Mouse (Mus musculus) forebrain, embryonic 11.5 days (tissue): ENCODE data around the gene Cxxc4. TPM values are rescaled to one million over a fixed set of nuclear protein-coding genes. Genes with fewer than 3 reads are reported as not detected.

Source experiments
- ATAC-seq: fragments of 200-750 bp; cut with Nextera tagmentation; replicated peaks from 2 replicates; pipeline ENCODE4 v1.8.0; 2017; ENCODE audit warnings: moderate TSS enrichment; ENCODE audit not compliant: low FRiP score
- DNase-seq: peaks from one replicate; pipeline ENCODE4 v3.0.0-alpha.2; 2017; ENCODE audit warnings: low spot score
- H3K27ac ChIP-seq: fragments of 300-500 bp; sonication (generic); 2 replicates; pipeline ENCODE4 v1.5.1; 2014; ENCODE audit warnings: low read depth, low read length
- H3K27me3 ChIP-seq: fragments of 300-500 bp; sonication (generic); 2 replicates; pipeline ENCODE4 v1.6.1; 2014; ENCODE audit warnings: mild to moderate bottlenecking, low read length, mixed read lengths; ENCODE audit not compliant: control insufficient read depth, insufficient read depth
- H3K36me3 ChIP-seq: fragments of 300-500 bp; sonication (generic); 2 replicates; pipeline ENCODE4 v1.6.1; 2014; ENCODE audit warnings: mild to moderate bottlenecking, low read length, moderate library complexity, mixed read lengths; ENCODE audit not compliant: control insufficient read depth, insufficient read depth
- H3K4me1 ChIP-seq: fragments of 300-500 bp; sonication (generic); replicated peaks from 2 replicates; pipeline ENCODE4 v1.6.1; 2014; ENCODE audit warnings: low read length, mixed read lengths; ENCODE audit not compliant: control insufficient read depth, insufficient read depth
- H3K4me2 ChIP-seq: fragments of 300-500 bp; sonication (generic); 2 replicates; pipeline ENCODE4 v1.6.1; 2014; ENCODE audit warnings: low read depth, mild to moderate bottlenecking, low read length, moderate library complexity, mixed read lengths; ENCODE audit not compliant: severe bottlenecking
- H3K4me3 ChIP-seq: fragments of 300-500 bp; sonication (generic); 2 replicates; pipeline ENCODE4 v1.5.1; 2014; ENCODE audit warnings: low read depth, low read length
- H3K9ac ChIP-seq: fragments of 300-500 bp; sonication (generic); 2 replicates; pipeline ENCODE4 v1.6.1; 2014; ENCODE audit warnings: low read length
- H3K9me3 ChIP-seq: fragments of 300-500 bp; sonication (generic); 2 replicates; pipeline ENCODE4 v1.6.1; 2016; ENCODE audit warnings: low read length, mixed read lengths; ENCODE audit not compliant: control insufficient read depth
- WGBS: fragments of 180-500 bp; shearing (Covaris S2); extraction: QIAGEN DNeasy Blood & Tissue Kit; methylation state at CpG from one replicate; pipeline ENCODE4 v1.1.7; 2014; 5-methylcytosine and 5-hydroxymethylcytosine counted together
- polyA plus RNA-seq: library from polyadenylated mRNA; unstranded; fragments of >200 nt; fragmentation: Nextera tagmentation; extraction: Ambion mirVana; gene quantifications from 2 replicates; pipeline ENCODE4 v1.2.1, GENCODE M21; 2014

The Cxxc4 gene
- polyA plus RNA-seq, 1 experiment from 2014 or later = 24.8 TPM

DNA sequence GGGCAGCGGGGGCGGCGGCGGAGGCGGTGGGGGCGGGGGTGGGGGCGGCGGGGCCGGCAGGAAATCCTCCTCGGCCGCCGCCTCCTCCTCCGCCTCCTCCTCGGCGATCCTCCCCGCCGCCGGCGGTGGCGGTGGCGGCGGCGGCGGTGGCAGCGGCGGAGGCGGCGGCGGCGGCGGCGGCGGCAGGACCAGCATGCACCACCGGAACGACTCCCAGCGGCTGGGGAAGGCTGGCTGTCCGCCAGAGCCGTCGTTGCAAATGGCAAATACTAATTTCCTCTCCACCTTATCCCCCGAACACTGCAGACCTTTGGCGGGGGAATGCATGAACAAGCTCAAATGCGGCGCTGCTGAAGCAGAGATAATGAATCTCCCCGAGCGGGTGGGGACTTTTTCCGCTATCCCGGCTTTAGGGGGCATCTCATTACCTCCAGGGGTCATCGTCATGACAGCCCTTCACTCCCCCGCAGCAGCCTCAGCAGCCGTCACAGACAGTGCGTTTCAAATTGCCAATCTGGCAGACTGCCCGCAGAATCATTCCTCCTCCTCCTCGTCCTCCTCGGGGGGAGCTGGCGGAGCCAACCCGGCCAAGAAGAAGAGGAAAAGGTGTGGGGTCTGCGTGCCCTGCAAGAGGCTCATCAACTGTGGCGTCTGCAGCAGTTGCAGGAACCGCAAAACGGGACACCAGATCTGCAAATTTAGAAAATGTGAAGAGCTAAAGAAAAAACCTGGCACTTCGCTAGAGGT is 3.9 kb downstream of the Cxxc4 start:
- Histone ChIP-seq H3K9me3 (no peaks in the 10 kb centered on the region), H3K27me3 (no peaks in the 10 kb centered on the region), H3K4me1 (no peaks in the 10 kb centered on the region; the same call in 1 of the 2 replicates), H3K4me2 (peak overlapping the region; percentile 69), H3K9ac (peak overlapping the region; percentile 88), H3K36me3 (no peaks in the 10 kb centered on the region), H3K4me3 (peak overlapping the region; percentile 78), H3K27ac (peak overlapping the region; percentile 98)
- DNase-seq (peak; percentile 87), ATAC-seq (peak; percentile 25)
- WGBS = under 1% methylated on average over 36 of the region's 61 CpGs

DNA sequence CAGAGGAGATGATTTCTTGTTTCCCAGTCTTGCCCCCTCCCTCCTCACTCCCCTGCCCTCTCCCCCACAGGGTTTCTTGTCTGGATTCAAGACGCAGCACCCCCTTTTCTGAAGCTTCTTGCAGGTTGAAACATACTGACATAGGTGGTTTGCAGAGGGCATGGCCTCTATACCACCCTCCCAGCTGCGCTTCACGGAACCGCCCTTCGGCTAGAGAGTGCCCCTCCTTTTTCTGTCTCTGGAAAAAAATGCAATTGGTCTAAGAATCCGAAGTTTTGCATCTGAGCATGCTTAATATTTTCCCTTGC is 4.4 kb downstream of the Cxxc4 start:
- Histone ChIP-seq H3K27me3 (no peaks in the 10 kb centered on the region), H3K9me3 (no peaks in the 10 kb centered on the region), H3K27ac (peak overlapping the region; percentile 98), H3K36me3 (no peaks in the 10 kb centered on the region), H3K4me3 (peak overlapping the region; percentile 78), H3K4me2 (peak overlapping the region; percentile 69), H3K9ac (peak overlapping the region; percentile 88), H3K4me1 (no peaks in the 10 kb centered on the region; the same call in 1 of the 2 replicates)
- WGBS = 2% methylated on average over 6 of the region's 6 CpGs
- no peak for ATAC-seq
- DNase-seq = no peak

DNA sequence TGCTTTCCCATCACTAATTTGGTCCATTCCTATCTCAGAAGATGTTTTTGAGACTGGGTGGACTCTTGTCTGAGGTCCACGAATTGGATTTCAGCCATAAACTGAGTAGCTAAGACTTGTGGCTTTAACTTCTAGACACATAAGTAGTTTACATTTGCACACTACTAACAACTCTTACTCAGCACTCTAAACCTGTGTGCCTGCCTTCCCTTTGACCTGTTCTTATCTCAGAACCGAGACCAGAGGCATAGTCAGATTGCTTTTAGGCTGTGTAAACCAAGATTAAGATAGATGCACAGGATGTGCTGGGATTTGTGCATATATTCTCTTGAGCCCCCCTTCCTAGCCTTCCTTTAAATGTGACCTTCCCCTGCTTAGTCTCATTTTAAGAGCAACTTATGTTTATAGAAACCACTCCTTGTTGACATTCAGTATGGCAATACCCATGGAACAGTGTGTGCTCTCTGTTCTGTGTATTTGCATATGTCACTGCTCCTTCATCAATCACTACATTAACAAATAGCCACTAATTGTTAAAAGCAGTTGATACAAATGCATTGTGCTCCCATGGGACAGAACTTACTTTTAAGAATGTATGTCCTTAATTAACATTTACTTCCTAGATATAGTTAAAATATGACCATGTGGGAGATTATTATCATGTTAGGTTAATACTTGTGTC is 7.0 kb downstream of the Cxxc4 start:
- Histone ChIP-seq H3K27ac (no peak overlapping the region), H3K9me3 (no peaks in the 10 kb centered on the region), H3K4me1 (no peaks in the 10 kb centered on the region; the same call in 1 of the 2 replicates), H3K27me3 (no peaks in the 10 kb centered on the region), H3K4me3 (no peak overlapping the region), H3K4me2 (peak overlapping the region; percentile 1; the same call in 1 of the 2 replicates), H3K9ac (no peak overlapping the region), H3K36me3 (no peaks in the 10 kb centered on the region)
- WGBS = 77% methylated on average over 2 of the region's 2 CpGs
- ATAC-seq (no peak), DNase-seq (no peak)

DNA sequence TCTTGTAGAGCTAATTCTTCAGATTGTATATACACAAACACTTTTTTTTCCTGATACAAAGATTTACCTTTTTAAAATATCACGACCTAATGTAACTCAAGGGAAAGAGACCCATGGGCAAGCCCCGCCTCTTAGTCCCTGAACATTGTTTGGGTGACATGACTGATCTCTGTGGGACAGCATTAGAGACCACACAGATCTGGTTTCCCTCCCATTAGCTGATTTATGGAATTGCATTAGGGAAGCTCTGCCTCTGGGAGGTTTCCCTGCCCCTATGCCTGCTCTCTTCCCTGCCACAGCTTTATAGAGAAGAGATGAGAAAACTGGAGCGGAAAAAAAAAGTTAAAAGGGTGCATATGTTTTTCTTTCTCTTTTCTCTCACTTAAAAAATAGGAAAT is 7.6 kb downstream of the Cxxc4 start:
- H3K36me3 ChIP-seq = no peaks in the 10 kb centered on the region
- H3K27ac ChIP-seq = no peak overlapping the region
- H3K9me3 ChIP-seq = no peaks in the 10 kb centered on the region
- H3K4me2 ChIP-seq = no peak overlapping the region
- H3K4me3 ChIP-seq = no peak overlapping the region
- H3K27me3 ChIP-seq = no peaks in the 10 kb centered on the region
- DNase-seq = no peak
- H3K4me1 ChIP-seq = no peaks in the 10 kb centered on the region; the same call in 1 of the 2 replicates
- no peak overlapping the region for H3K9ac ChIP-seq
- ATAC-seq = no peak
- WGBS = 39% methylated on average over 3 of the region's 3 CpGs

DNA sequence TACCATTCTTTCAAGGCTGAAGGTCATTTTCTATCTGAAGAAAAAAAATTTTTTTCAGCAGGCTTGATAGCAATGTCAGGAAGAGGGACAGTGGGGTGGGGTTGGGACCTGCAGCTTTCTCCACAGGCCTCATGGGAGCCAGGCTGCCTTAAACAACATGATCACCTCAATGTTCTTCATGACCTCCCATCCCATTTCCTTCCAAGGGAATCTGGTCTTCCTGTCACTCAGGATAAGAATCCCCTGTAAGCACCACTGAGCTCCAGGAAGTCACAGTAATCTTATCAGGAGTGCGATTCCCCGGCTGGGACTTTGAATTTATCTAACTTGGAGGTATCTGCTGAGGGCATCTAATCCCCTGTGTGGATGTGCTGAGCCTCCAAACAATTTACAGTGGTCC is 17.9 kb downstream of the Cxxc4 start:
- Histone ChIP-seq H3K9ac (no peak overlapping the region), H3K36me3 (no peaks in the 10 kb centered on the region), H3K27ac (no peak overlapping the region), H3K4me1 (no peaks in the 10 kb centered on the region), H3K9me3 (no peaks in the 10 kb centered on the region), H3K4me3 (no peak overlapping the region), H3K4me2 (no peak overlapping the region), H3K27me3 (no peaks in the 10 kb centered on the region)
- WGBS = 56% methylated on average over 2 of the region's 2 CpGs
- DNase-seq = no peak
- ATAC-seq = no peak

DNA sequence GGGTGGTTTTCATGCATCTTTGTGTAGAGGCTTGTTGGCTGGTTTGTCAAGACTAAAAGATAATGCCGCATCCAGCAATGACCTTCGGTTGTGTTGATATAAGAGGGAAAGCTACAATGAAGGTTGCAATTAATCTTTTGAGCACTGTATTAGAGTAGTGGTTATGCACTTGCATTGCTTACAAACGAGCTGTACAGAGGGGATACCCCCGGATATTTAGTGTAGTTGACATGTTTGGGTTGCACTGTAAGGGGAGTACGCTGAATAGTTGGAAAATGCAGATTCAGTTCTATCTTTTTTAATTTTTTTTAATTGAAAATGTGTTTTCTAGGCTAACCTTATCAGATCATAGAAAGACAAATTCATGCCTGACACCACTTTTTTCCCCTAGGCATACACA is 22.4 kb downstream of the Cxxc4 start:
- H3K9ac ChIP-seq = no peak overlapping the region
- 0 out of 2 replicates have a peak, but pooled peaks have one; percentile 31 for ATAC-seq
- DNase-seq = no peak
- 0 out of 2 replicates have a peak, but pooled peaks cover 2% of the 10 kb centered on the region for H3K4me1 ChIP-seq
- no peaks in the 10 kb centered on the region for H3K36me3 ChIP-seq
- no peak overlapping the region for H3K4me2 ChIP-seq
- H3K27me3 ChIP-seq = no peaks in the 10 kb centered on the region
- peak overlapping the region; percentile 12; the same call in 1 of the 2 replicates for H3K27ac ChIP-seq
- 51% methylated on average over 5 of the region's 5 CpGs for WGBS
- H3K4me3 ChIP-seq = no peak overlapping the region
- no peaks in the 10 kb centered on the region for H3K9me3 ChIP-seq

DNA sequence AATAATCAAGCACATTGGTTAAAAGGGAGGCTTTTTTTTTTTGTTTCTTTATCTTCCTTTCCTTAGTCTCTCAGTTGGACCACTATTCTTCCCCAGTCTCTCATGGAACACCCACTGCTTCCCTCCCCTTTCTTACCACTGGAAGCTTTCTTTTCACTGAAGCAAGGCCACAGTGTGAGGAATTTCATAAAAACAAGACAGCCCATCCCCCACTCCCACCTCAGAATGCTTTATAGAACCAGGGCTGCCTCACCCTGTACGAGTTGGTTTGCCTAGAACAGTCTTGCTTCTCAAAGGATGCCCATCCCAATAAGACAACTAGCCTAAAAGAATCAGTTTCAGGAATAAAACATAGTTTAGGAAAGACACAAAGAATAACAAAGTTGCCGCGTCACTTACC is 23.0 kb downstream of the Cxxc4 start:
- H3K4me3 ChIP-seq = no peak overlapping the region
- H3K27ac ChIP-seq = no peak overlapping the region
- peak; percentile 63 for DNase-seq
- no peaks in the 10 kb centered on the region for H3K27me3 ChIP-seq
- no peak overlapping the region; the same call in 1 of the 2 replicates for H3K4me2 ChIP-seq
- peak; percentile 88 for ATAC-seq
- H3K9me3 ChIP-seq = no peaks in the 10 kb centered on the region
- H3K4me1 ChIP-seq = 0 out of 2 replicates have a peak, but pooled peaks cover 2% of the 10 kb centered on the region
- WGBS = 31% methylated on average over 3 of the region's 3 CpGs
- H3K36me3 ChIP-seq = no peaks in the 10 kb centered on the region
- no peak overlapping the region for H3K9ac ChIP-seq

DNA sequence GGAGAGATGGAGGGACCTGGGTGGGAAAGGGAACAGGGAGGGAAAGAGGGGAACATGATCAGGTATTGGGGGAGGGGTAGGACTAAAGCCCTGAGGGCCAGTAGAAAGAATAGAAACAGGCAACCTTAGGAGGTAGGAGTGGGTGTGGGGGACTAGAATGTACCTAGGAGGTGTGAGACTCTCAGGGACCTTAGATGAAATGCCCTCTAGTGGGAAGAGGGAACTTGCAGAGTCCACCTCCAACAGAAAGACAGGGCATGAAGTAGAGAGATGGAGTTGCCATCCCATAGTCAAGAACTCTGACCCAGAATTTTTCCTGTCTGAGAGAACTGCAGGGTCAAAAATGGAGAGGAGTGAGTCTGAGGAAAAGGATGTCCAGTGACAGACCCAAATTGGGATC is 43.4 kb downstream of the Cxxc4 start:
- ATAC-seq (no peak), DNase-seq (no peak)
- H3K9me3 ChIP-seq = no peaks in the 10 kb centered on the region
- no peak overlapping the region for H3K4me3 ChIP-seq
- no peak overlapping the region for H3K27ac ChIP-seq
- no peak overlapping the region for H3K4me2 ChIP-seq
- no peak overlapping the region for H3K9ac ChIP-seq
- H3K27me3 ChIP-seq = no peaks in the 10 kb centered on the region
- peaks cover 5% of the 10 kb centered on the region; the same call in 1 of the 2 replicates for H3K4me1 ChIP-seq
- no peaks in the 10 kb centered on the region for H3K36me3 ChIP-seq
